Mouse (Mus musculus) megakaryocyte progenitor cell, adult 5-6 weeks (primary cell): ENCODE measurements at regions not wholly inside any gene's neighbourhood (a gene's known extent, or its start where the extent isn't known, plus 50 kb on each side); places are given as distances from the start of the nearest gene placed in this dataset.

Experiments used
- ATAC-seq: replicated peaks from 2 replicates; pipeline ENCODE4 v1.8.0; 2016; ENCODE audit warnings: mild to moderate bottlenecking, moderate TSS enrichment, inconsistent platforms; ENCODE audit not compliant: poor library complexity

GRCm38 (mm10) chr5:93328059-93328458 is 61.0 kb downstream of the Ccng2 start:
- peak; percentile 89 for ATAC-seq

GRCm38 (mm10) chr5:93330851-93331250 is 63.8 kb downstream of the Ccng2 start:
- ATAC-seq = no peak

- no peak for ATAC-seq
These were observed 86.0 kb downstream of the Ccng2 start for GRCm38 (mm10) chr5:93353101-93353500.
